Mouse (Mus musculus) heart, adult 9 months (tissue): ENCODE data around the gene Clint1.

Experiments
- DNase-seq, 2 experiments: peaks; one replicate each; pipeline ENCODE4 v3.0.0; 2022; ENCODE audit warnings: low spot score in 2 of 2

The Clint1 gene

DNA sequence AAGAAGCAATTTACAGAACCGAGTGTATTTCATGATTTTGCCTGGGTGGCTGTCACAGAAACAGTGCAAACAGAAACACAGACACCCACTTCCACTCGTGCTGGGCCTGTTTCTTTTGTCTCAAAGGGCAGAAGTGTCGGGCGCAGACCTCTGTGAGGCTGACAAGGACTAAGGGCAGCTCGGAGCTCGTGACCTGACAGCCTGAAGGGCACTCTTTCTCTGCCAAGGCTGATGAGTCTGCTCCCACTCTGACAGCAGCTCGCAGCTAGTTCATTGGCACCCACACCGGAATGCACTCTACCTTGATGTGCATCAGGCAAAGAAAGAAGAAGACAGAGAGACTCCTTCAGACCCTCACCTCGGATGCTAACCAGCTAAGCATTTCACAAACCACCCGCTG, 77.7 kb downstream of the Clint1 start:
- no peak for DNase-seq

DNA sequence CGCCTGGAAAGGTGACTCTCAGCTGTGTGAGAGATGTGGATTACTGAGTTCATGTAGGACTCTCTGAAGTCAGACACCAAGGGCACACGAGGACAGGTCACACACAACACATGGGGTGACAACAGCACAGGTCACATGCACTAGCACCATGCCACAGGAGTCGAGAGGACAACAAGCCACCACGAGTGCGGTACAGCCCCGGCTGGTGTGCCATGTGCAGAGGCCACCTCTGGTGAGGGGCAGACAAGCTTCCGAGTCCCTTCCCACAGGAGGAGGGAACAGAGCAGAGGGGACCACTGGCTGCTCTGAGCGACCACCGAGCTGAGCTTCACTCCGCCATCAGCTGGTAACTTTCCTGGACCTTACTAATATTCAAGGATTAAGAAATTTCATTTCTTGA, 80.9 kb downstream of the Clint1 start:
- no peak for DNase-seq

DNA sequence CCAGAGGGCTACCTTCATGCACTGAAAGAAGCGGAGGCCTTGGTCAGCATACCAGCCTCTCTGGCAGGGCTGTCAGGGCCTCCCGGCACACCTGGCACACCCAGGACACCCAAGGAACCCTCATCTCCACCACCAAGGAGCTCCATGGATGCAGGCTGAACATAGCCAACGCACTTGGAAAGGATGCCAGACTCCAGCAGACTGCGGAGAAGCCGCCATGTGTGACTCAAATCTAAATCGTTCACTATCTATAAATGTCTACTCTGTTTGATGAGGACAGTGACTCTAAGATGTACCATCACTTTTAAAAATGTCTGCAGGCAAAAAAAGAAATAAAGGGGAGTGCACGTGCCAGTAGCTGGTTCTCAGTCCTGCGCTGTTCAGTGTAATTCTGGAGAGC, 85.6 kb downstream of the Clint1 start:
- DNase-seq: no peak

DNA sequence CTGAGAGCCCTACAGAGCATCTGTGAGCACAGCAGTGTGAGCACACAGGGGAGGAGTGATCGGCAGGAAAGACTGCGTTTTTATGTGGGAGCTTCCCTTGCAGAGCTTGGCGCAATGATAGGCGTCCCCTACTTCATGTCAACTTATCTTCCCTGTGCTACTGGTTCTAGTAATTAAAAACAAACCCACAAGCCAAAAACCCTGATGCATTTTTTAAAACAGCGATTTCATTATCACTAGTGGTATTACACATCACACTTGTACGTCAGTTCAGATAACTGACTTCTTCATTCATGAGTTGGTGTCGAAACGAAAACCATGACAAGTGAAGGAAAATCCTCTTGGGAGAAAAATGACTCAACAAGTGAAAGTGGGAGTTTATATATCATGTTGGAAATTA, 87.1 kb downstream of the Clint1 start:
- no peak for DNase-seq

DNA sequence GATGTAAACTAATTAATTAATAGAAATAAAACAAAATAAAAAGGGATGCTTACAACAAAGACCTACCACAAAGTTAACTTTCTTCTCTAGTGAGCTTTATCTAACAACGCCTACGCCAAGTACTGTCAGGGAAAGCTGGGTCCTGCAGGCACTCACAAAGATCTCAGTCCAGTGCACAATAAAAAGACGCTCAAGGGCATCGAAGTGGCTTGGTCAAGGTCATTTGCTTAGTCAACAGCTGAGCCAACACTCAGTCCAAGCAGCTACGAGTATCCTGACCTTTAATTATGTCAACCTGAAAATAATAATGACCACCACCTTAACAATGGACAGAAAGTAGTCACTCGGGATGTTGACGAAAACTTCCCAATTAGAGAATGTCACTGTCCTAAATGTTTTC, 90.4 kb downstream of the Clint1 start:
- no peak for DNase-seq

DNA sequence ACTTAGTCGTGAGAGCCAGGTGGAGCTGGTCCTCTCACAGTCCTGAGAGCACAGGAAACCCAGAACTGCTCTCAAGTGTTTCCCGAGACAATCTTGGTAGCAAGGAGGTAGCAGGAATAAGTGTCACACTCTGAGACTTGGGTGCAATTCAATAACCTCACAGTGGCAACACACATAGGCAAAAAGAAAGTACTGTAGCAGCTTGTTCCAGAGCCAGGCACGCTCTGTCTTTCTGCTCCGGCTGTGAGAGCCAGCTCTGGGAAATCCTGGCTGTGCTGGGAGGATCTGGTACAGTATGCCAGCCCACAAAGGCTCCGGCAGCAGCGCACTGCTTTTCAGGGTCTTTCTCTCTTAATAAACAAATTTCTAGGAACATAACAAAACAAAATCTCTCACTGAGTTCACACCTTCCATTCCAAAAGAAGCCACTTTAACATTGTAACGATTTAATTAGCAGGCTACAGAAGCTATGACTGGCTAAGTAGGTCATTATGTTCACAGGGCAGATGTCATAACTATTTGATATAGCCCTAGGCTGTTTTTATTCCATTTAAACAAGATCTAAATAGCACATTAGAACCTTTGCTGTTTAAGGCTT, 91.4 kb downstream of the Clint1 start:
- no peak for DNase-seq

DNA sequence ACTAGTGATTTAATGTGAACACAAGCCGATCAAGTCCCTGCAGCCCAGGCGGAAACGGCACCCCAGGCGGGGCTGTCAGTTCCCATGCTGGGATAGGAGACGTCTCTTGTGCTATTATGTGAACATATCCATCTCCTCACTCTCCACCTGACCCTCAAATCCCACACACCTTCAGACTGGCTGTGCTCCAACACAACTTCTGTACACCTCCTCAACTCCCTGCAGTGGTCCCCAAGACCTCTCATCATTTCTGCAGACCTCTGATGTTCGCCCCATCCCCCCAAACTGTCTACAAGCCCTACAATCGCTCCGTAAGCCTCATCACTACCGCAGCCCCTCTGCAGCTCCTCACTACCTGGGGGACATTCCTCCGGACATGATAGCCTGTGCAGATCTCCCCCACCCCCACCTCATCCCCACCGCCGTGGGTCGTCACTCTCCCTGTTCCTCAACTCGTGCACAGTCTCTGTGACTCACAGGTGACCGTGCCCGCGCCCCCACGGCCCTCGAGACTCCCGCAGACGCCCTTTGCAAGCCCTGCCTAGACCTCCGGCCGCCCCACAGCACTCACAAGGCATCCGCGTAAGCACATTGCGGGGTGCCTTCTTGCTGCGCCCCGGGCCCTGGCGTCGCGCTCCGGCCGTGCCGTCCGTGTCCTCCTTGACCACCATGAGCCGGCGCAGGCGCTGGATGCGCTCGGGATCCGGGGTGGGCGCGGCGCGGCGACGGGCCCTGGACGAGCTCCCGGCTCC, 92.2 kb downstream of the Clint1 start:
- DNase-seq: peak in 1 of 2 experiments; percentile 9

DNA sequence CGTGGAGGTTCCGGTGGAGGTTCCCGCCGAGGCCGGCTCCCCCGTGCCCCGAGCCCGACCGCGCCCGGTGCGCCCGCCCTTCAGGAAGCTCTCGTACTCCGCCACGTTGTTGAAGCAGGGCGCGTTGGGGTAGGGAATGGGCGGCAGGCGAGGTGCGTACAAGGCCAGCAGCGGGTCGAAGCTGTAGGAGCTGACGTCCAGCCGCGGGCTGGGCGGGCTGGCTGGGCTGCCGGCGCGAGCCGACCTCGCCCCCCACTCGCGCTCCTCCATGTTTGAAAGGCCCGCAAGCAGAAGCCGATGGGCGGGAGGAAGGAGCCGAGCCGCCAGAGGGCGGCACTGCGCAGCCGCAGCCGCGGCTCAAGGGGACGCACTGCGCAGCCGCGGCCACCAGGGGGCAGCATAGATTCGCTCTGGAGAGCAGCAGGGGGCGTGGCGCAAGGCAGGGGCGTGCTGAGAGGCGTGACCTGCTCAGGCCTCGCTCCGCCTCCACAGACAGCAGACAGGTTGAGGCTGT, 92.8 kb downstream of the Clint1 start, which contains the start of gene Lsm11:
TSS of gene Lsm11 (minus strand) at position 293 of the 514 bp plus-strand sequence.
- peak; percentile 90 to 95 for DNase-seq

DNA sequence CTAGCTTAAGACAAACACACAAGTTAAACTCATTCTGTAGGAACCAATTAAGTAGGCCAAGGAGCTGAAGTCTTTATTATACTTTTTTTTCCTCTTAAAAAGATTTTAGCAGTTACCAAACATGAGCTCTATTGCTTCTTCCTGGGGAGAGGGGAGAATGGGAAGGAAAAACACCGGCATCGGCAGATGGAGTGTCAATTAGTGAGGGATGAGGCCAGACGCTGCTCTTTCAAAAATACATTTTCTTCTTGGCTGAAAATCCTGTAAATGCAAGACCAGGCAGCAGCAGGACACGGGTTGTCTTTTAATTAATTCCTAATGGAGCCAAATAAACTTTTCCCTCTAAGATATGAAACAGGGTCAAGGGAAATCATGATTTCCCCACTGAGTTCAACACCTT, 94.9 kb downstream of the Clint1 start:
- DNase-seq: no peak

DNA sequence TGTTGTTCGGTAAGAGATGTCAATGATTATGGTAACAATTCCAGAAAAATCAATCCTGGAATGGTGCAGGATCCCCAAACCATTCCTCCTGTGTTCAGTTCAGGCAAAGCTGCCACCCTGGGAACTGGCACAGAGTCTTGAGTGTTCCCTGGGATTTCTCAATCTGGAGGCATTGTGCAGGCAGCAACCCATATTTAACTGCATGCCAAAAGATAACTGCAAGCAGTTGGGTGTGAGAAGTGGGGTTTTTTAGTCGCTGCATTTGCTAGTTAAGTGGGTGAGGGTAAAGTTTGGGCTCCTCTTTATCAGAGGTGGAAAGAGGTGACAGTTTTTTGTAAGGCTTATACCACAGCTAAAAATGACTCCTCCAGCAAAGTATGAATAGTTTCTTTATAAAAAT, 95.6 kb downstream of the Clint1 start:
- no peak for DNase-seq

DNA sequence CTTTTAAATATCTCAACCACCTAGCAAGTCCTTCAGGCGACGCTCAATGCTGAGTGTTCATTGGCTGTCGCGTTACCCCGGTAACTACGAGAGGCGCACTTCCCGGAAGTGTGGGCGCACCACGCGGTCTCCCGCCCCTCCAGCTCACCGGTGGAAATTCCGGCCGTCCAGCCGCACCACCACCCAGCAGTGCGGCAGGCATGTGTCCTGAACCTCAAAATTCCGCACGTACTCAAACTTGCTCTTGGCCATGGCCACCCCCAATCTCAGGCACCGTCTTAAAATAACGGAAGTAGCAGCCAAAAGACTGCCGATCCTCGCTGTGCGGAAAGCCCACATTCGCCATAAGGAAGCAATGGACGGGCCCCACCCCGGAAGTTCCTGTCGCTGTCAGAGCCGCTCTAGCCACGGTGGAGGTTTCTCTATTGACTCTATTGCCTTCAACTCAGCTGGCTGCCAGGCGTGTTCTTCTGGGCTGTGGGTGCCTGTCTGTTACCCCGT, 103.3 kb downstream of the Clint1 start, which contains the start of gene Thg1l:
TSS of gene Thg1l (minus strand) at position 368 of the 501 bp plus-strand sequence.
- DNase-seq: peak; percentile 93 to 95

DNA sequence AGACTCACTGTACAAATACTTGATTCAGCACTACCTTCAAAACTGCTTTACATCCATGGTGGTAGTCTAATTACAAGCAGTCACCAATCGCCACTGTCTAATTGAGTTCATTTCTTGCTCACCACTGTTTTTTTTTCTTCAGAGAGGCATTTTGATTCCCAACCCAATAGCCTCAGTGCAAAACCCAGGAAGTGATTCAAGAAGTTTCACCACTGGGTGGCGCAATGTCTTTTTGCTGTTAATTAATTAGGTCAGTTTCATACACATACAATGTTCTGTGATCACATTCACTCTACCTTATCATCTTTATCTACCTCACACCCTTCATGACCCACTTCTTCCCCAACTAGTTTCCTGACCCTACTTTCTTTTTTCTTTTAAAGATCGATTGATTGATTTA, 107.7 kb downstream of the Clint1 start:
- no peak for DNase-seq

DNA sequence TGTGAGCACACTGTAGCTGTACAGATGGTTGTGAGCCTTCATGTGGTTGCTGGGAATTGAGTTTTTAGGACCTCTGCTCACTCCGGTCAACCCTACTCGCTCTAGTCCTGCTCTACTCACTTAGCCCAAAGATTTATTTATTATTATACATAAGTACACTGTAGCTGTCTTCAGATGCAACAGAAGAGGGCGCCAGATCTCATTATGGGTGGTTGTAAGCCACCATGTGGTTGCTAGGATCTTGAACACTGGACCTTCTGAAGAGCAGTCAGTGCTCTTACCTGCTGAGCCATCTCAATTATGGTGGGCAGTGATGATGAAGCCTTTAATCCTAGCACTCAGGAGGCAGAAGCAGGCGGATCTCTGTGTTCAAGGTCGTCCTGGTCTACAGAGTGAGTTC, 108.2 kb downstream of the Clint1 start:
- no peak for DNase-seq
